ENCODE assay signal across 10 mouse cellular contexts in the genomic region with DNA sequence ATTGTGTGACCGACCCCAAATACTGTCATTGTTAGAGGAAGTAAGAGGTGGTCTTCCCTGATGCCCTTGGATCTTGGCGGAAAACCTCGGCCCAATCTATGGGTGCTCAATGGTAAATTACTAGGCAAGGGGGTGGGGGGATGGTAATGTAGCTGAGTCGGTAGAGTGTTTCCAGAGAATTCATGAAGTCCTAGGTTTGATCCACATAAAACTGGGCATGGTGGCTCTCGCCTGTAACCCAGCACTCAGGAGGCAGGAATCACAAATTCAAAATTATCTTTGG. TPM values are rescaled to one million over a fixed set of nuclear protein-coding genes. Genes with fewer than 3 reads are reported as not detected.
DNase-seq lines count a peak whose midpoint lies in the region; ATAC-seq and TF ChIP-seq lines count a peak whose summit lies in the region.
"Had no signal": no experiment of that assay in that cellular context is flagged by ENCODE, and none has a peak within 500 bp of the region (broad histone marks: within the 10 kb centered on the region; RNA-seq: fewer than 3 reads in every experiment).

No protein-coding gene starts in this region.

- TF ChIP-seq CTCF in gastrocnemius, adult 2 months (IDR thresholded peaks at IDR 0.05): no peak
- TF ChIP-seq CTCF in ES-Bruce4 (IDR thresholded peaks at IDR 0.05; ENCODE audit: low read depth, low read length): no peak

- no peak for TF ChIP-seq POLR2A in ES-Bruce4 (IDR thresholded peaks at IDR 0.05; ENCODE audit: insufficient read depth, low read length)

- TF ChIP-seq EP300 in ES-Bruce4 (IDR thresholded peaks at IDR 0.05; ENCODE audit: insufficient read depth, low read depth, low read length): no peak

- H3K4me2 ChIP-seq in hindbrain, embryonic 12.5 days (replicated peaks): peak overlapping the region; percentile 64

- no peaks in the 10 kb centered on the region for H3K4me1 ChIP-seq in ES-Bruce4 (ENCODE audit: control insufficient read depth, insufficient read depth, low read length)
- H3K4me1 ChIP-seq in hindbrain, embryonic 12.5 days: peaks cover 19% of the 10 kb centered on the region
- peaks cover 41% of the 10 kb centered on the region for H3K4me1 ChIP-seq in midbrain, embryonic 10.5 days

- H3K36me3 ChIP-seq in ES-Bruce4 (ENCODE audit: control insufficient read depth, insufficient read depth, low read length, poor library complexity, severe bottlenecking): no peaks in the 10 kb centered on the region
- no peaks in the 10 kb centered on the region; the same call in 1 of the 2 replicates for H3K36me3 ChIP-seq in hindbrain, embryonic 12.5 days
- H3K36me3 ChIP-seq in midbrain, embryonic 10.5 days: 0 out of 2 replicates have a peak, but pooled peaks cover 4% of the 10 kb centered on the region

- ATAC-seq in hindbrain, embryonic 12.5 days (ENCODE audit: low FRiP score): no peak
- no peak for ATAC-seq in granulocyte monocyte progenitor cell, adult 5-6 weeks (replicated peaks; ENCODE audit: poor library complexity, severe bottlenecking)

- intact Hi-C loops in gastrocnemius, adult 2 months (cut with DNase I): no loop called here
- intact Hi-C loops in gastrocnemius, postnatal 36 days (cut with DNase I): no loop called here

- H3K4me3 ChIP-seq in gastrocnemius, adult 2 months: peak overlapping the region; percentile 83
- H3K4me3 ChIP-seq in ES-Bruce4 (ENCODE audit: low read depth, low read length): peak overlapping the region; percentile 56
- peak overlapping the region; percentile 78 for H3K4me3 ChIP-seq in hindbrain, embryonic 12.5 days
- peak overlapping the region; percentile 83 for H3K4me3 ChIP-seq in midbrain, embryonic 10.5 days

- H3K9me3 ChIP-seq in ES-Bruce4 (replicated peaks; ENCODE audit: control insufficient read depth, insufficient read depth, low read length, poor library complexity, severe bottlenecking): no peaks in the 10 kb centered on the region
- H3K9me3 ChIP-seq in hindbrain, embryonic 12.5 days (replicated peaks): no peaks in the 10 kb centered on the region
- no peaks in the 10 kb centered on the region for H3K9me3 ChIP-seq in midbrain, embryonic 10.5 days (replicated peaks)

- no peak for DNase-seq in gastrocnemius, adult 2 months
- DNase-seq in gastrocnemius, postnatal 36 days: no peak
- no peak for DNase-seq in midbrain, embryonic 10.5 days (ENCODE audit: low spot score)
- no peak for DNase-seq in frontal cortex, adult 2 months (ENCODE audit: extremely low spot score in 1 of 2, low spot score in 1 of 2)
- DNase-seq in testis, postnatal 10 days (ENCODE audit: low spot score): no peak
- DNase-seq: heart, adult 11 months had no signal

- H3K27ac ChIP-seq in gastrocnemius, adult 2 months: peak overlapping the region; percentile 94
- H3K27ac ChIP-seq in ES-Bruce4 (ENCODE audit: insufficient read depth, low read length): no peak overlapping the region
- H3K27ac ChIP-seq in hindbrain, embryonic 12.5 days: peak overlapping the region; percentile 98; the same call in 1 of the 2 replicates
- H3K27ac ChIP-seq in midbrain, embryonic 10.5 days (replicated peaks): peak overlapping the region; percentile 96

- no peak overlapping the region for H3K9ac ChIP-seq in ES-Bruce4 (ENCODE audit: low read depth, poor library complexity, severe bottlenecking)
- peak overlapping the region; percentile 98 for H3K9ac ChIP-seq in hindbrain, embryonic 12.5 days

- H3K27me3 ChIP-seq in ES-Bruce4 (ENCODE audit: control insufficient read depth, insufficient read depth, low read length, poor library complexity, severe bottlenecking): peaks cover 7% of the 10 kb centered on the region; the same call in 1 of the 2 replicates
- peaks cover 23% of the 10 kb centered on the region for H3K27me3 ChIP-seq in hindbrain, embryonic 12.5 days
- H3K27me3 ChIP-seq in midbrain, embryonic 10.5 days (ENCODE audit: low read depth, poor library complexity, severe bottlenecking): peaks cover 72% of the 10 kb centered on the region

- 43% methylated on average over 5 of the region's 5 CpGs for WGBS in hindbrain, embryonic 12.5 days
- WGBS in midbrain, embryonic 10.5 days: 55% methylated on average over 5 of the region's 5 CpGs

RNA-seq across cellular contexts. Expression of a gene that starts 3.2 kb away (rescaled TPM):
- total RNA-seq in gastrocnemius, adult 2 months (2021): 10 to 100 TPM; 48.0 to 70.7 TPM
- 10 to 100 TPM; 55.4 to 76.6 TPM for total RNA-seq in gastrocnemius, postnatal 36 days (2021)
- 12.9 and 15.2 TPM in 2 replicates for polyA plus RNA-seq in ES-Bruce4 (2011; ENCODE audit: insufficient read depth, insufficient read length, low read depth, missing spikeins)
- polyA plus RNA-seq in hindbrain, embryonic 12.5 days (2016; fragmentation: Nextera tagmentation; extraction: Ambion mirVana): 85.2 and 85.3 TPM in 2 replicates
- 40.1 and 59.3 TPM in 2 replicates for polyA plus RNA-seq in midbrain, embryonic 10.5 days (2016; fragmentation: Nextera tagmentation; extraction: Ambion mirVana)
- total RNA-seq in granulocyte monocyte progenitor cell, adult 5-6 weeks (2014; fragmentation: Nextera tagmentation): not detected in 2 replicates
- total RNA-seq in granulocyte monocyte progenitor cell, adult 5-6 weeks (2017): not detected in 2 replicates
- 6.9 and 8.4 TPM in 2 replicates for polyA plus RNA-seq in frontal cortex, adult 2 months (2012; rRNA removed)

RNA-seq across cellular contexts. Expression of a gene that starts 32.6 kb away (rescaled TPM):
- 1,000 to 10,000 TPM in 1 of 2 experiments, 100 to 1,000 TPM in 1; 551 to 1,329 TPM for total RNA-seq in gastrocnemius, adult 2 months (2021)
- 100 to 1,000 TPM; 839 to 956 TPM for total RNA-seq in gastrocnemius, postnatal 36 days (2021)
- polyA plus RNA-seq in ES-Bruce4 (2011; ENCODE audit: insufficient read depth, insufficient read length, low read depth, missing spikeins): 803 and 870 TPM in 2 replicates
- polyA plus RNA-seq in hindbrain, embryonic 12.5 days (2016; fragmentation: Nextera tagmentation; extraction: Ambion mirVana): 44.2 and 46.0 TPM in 2 replicates
- 7.2 and 11.0 TPM in 2 replicates for polyA plus RNA-seq in midbrain, embryonic 10.5 days (2016; fragmentation: Nextera tagmentation; extraction: Ambion mirVana)
- not detected in 2 replicates for total RNA-seq in granulocyte monocyte progenitor cell, adult 5-6 weeks (2014; fragmentation: Nextera tagmentation)
- total RNA-seq in granulocyte monocyte progenitor cell, adult 5-6 weeks (2017): not detected in 2 replicates
- polyA plus RNA-seq in frontal cortex, adult 2 months (2012; rRNA removed): 248 and 255 TPM in 2 replicates

RNA-seq across cellular contexts. Expression of a gene that starts 32.7 kb away (rescaled TPM):
- total RNA-seq in gastrocnemius, adult 2 months (2021): under 1 TPM in 1 of 2 experiments, not detected in 1; 0.54 TPM
- total RNA-seq in gastrocnemius, postnatal 36 days (2021): under 1 TPM in 1 of 2 experiments, not detected in 1; 0.77 TPM
- not detected in 2 replicates for polyA plus RNA-seq in ES-Bruce4 (2011; ENCODE audit: insufficient read depth, insufficient read length, low read depth, missing spikeins)
- polyA plus RNA-seq in hindbrain, embryonic 12.5 days (2016; fragmentation: Nextera tagmentation; extraction: Ambion mirVana): 0.46 TPM in 1 of 2 replicates, not detected in the other
- polyA plus RNA-seq in midbrain, embryonic 10.5 days (2016; fragmentation: Nextera tagmentation; extraction: Ambion mirVana): not detected in 2 replicates
- not detected in 2 replicates for total RNA-seq in granulocyte monocyte progenitor cell, adult 5-6 weeks (2014; fragmentation: Nextera tagmentation)
- not detected in 2 replicates for total RNA-seq in granulocyte monocyte progenitor cell, adult 5-6 weeks (2017)
- polyA plus RNA-seq in frontal cortex, adult 2 months (2012; rRNA removed): 1.2 and 2.3 TPM in 2 replicates

RNA-seq across cellular contexts. Expression of a gene that starts 53.6 kb away (rescaled TPM):
- not detected for total RNA-seq in gastrocnemius, adult 2 months (2021)
- total RNA-seq in gastrocnemius, postnatal 36 days (2021): not detected
- not detected in 2 replicates for polyA plus RNA-seq in ES-Bruce4 (2011; ENCODE audit: insufficient read depth, insufficient read length, low read depth, missing spikeins)
- 1.1 and 1.4 TPM in 2 replicates for polyA plus RNA-seq in hindbrain, embryonic 12.5 days (2016; fragmentation: Nextera tagmentation; extraction: Ambion mirVana)
- 0.31 TPM in 1 of 2 replicates, not detected in the other for polyA plus RNA-seq in midbrain, embryonic 10.5 days (2016; fragmentation: Nextera tagmentation; extraction: Ambion mirVana)
- not detected in 2 replicates for total RNA-seq in granulocyte monocyte progenitor cell, adult 5-6 weeks (2014; fragmentation: Nextera tagmentation)
- not detected in 2 replicates for total RNA-seq in granulocyte monocyte progenitor cell, adult 5-6 weeks (2017)
- not detected in 2 replicates for polyA plus RNA-seq in frontal cortex, adult 2 months (2012; rRNA removed)
- total RNA-seq: left cerebral cortex, postnatal 4 days had no signal
